Mouse (Mus musculus): ENCODE measurements around the gene Srpx.

Gene Srpx

DNA sequence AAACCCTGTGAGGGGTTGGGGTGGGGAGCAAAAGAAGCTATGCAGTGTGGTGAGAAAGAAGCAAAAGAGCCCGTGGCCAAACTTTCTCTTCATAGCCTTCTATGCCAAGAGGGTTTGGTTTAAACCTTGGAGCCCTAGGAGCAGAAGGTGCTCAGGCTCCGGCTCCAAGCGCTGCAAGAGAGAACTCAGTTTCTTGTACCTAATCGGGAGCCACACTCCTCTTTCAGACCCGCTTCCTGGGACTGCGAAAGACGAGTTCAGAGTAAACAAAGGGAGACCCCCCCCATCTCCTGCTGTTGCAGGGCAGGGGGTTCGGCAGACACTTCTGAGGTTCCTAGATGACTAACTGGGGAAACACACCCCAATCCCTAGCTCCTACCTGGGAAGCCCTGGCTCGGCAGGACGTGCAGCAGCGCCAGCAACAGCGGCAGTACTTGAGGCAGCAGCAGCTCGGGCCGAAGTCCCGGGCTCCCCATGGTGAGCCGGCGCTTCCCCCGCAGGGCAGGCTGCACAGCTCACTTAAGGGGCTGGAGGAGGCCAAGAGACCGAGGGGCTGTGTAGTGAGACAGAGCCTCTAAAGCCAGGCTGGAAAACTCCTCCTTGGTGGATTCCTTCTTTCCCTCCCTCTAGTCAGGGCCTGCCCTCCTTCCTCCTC is at the start of gene Srpx:
Gene Srpx, minus strand, starts transcription at position 645 of the 655 bp plus-strand sequence.
- DNase-seq (ENCODE audit: low spot score) = peak; percentile 4

DNA sequence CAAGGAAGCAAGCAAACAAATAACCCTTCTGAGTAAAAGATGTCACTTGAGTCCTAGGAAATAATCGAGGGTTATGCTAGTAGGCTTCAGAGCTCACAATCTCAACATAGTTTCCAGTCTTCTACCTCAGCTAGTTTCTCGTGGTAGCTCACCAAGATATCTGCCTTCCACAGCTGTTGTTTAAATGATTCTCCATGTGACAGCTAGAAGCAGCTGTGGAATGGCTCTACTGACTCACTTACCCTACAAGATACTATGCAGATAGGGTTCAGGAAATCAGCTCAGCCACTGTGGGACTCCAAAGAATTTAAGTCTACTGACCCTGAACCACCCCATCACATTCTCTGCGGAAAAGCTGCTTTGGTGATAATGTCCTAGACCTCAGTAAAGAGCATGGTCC is 34.9 kb upstream of the Srpx start:
- no peak for DNase-seq (ENCODE audit: low spot score)

DNA sequence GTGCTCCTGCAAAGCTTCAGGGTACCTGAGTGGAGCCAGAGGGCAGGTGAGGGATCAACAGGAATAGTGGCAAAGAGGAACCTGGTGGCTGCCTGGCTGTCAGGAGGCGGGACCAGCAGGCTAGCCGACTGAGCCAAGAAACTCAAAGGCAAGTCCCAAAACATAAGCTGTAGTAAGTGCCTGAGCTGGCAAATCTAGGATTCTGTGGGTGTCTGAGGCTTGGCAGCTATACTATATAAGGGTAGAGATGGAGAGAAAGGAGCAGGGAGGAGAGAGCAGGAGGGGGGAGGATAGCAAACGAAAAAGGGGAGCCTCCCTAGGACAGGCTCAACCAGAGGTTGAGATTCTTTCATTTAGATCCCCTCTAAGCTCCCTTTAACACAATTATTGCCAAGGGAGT is 1.7 kb downstream of the Srpx start:
- no peak for DNase-seq (ENCODE audit: low spot score)

DNA sequence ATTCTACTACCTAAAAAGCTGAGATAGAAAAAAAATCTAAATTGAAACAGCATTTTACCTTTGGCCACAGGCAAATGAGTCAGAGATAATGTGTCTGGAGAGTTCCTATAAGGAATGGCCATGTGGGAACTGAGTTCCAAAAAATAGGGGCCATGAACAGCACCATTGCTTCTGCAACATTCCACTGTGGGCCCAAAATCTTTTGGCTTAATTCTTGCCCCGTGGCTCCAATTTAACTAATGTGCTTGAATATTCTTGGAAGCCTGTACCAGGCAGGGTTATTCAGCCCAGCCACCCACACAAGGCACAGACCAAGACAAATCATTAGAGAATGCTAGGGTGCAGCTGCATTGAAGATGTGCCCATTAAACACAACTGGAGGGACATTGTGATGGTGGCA is 6.8 kb downstream of the Srpx start:
- DNase-seq (ENCODE audit: low spot score) = no peak

DNA sequence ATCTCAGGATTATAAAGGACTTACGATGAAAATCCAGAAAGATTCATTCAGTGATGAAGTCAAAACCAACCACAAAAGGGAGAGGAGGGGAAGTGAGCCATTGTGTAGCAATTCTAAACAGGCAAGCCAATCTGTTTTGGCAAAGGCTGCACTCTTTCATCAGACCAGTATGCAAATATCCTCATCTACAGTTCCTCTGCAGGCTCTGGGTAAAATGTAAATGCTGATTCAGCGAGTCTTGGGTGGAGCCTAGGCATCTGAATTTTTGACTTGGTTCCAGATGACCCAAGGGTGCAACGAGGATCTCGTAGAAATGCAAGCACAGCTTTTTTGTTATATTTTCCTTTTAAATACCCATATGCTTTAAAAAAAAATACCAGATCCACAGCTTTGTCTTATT is 9.0 kb downstream of the Srpx start:
- no peak for DNase-seq (ENCODE audit: low spot score)

DNA sequence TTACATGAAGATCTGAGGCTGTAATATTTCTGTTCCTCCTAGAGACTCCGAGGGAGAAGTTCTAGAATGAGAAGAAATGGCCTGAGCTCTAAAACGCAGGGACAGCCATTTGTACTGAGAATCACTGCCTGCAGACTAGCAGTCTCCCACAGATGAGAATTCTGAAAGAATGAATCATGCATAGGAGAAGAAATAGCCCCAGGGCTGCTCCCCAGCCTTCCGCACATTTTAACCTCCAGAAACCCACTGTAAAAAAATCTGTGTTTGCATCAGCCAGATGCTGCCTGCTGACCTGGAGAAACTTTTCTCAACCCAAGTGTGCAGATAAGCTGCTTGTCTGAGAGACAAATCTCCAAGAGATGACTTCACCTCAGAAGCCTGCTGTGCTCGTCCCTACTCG is 12.0 kb downstream of the Srpx start:
- DNase-seq (ENCODE audit: low spot score) = no peak

DNA sequence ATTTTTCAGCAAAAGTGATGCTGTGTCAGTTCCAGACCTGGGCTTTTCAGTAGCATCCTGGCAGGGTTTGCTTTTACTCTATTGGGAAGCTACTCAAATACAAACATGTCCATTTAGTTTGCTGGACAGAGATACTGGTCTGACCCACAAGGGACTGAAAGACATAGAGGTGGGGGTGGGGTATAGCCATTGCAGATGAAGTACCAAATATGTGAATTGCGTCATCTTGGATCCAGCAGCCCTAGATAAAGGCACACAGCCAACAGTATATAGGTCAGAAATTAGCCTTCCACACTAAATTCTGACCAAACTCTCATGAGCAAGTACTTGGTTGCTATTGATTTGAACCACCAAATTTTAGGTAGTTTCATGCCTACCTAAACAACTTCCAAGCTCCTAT is 14.8 kb downstream of the Srpx start:
- no peak for DNase-seq (ENCODE audit: low spot score)

DNA sequence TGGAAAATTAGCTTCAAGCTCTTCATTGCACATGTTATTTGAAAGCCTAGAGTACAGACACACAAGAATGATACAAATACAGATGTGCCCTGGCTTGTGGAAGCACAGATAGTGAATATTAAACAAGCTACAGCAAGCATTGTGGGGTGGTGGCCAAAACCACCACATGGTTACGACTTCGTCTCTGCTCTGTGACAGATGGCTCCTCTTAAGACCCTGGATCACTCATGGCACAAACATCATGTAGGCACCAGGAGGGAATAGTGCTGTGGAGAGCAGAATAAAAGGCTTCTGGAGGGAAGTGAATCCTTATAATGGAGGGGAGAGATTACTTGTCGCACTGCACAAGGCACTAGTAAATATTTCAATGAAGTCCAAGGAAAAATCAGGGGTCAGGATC is 21.7 kb downstream of the Srpx start:
- DNase-seq (ENCODE audit: low spot score) = no peak

DNA sequence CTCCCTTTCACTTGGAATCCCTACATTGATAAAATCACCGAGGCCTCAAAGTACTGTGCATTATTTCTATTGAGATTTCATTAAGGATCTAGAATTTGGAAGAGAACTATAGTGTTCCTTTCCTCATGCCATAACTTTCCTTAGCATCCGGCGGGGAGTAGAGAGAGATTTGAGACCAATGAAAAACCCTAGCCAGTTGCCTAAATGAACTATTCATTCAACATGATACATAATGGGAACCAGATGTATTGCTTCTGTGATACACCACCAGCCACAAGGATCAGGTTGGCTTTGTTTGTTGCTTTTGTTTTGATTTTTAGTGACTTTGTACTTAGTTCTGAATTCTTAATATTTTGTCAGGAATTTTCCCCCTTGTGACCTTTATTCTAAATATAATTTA is 37.1 kb downstream of the Srpx start:
- no peak for DNase-seq (ENCODE audit: low spot score)

DNA sequence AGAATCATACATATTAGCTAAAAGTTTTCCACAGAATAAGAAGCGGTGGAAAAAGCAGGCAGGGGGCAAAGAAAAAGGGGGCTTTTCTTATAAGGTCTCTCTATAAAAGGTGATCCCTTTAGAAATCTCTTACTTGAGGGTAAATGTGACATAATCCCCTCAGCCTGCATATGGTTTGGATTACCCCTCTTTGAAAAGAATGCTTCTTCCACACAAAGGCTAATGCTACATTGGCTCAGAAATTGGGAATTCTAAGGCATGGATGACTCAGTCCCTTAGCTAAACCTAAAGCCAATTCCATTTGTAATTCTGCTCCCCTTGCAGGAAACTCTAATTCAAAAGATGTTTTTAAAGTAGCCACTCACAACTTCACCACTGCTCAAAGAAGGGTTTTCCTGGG is 37.5 kb downstream of the Srpx start:
- no peak for DNase-seq (ENCODE audit: low spot score)

DNA sequence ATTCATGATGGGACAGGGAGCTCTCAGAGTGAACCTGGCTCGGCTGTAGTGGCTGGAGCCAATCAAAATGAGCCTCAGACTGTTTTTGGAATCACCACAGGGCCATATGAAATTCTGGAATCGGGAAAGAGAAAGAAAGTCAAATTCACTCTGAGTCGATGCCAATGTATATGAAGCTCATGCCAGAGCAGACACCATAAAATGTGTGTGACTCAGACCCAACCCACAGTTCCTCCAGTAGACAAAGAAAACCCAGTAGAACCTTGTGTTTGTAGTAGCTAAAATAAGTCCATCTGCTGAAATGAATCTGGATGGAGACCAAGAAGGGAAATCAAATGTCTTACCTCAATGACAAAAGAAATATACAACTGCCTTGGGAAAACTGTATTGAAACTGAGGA is 43.5 kb downstream of the Srpx start:
- DNase-seq (ENCODE audit: low spot score) = no peak

DNA sequence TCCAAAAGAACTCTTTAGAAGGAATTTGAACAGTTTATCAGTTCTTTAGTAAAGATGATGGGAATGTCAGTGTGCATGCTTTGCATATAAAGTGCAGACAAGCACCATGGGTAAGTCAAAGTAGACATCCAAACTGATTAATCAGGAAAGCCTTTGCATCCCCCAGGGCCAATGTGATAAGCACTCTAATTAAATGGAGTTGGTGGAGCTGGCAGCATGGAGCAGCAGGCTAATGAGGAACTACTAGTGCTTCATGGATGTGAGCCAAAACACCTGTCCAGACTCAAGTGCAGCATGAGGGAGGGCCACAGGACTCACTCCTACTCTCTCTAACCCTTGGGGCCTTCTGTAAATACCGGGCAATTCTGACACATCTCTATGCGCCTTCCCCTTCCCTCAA is 46.0 kb downstream of the Srpx start:
- no peak for DNase-seq (ENCODE audit: low spot score)

DNA sequence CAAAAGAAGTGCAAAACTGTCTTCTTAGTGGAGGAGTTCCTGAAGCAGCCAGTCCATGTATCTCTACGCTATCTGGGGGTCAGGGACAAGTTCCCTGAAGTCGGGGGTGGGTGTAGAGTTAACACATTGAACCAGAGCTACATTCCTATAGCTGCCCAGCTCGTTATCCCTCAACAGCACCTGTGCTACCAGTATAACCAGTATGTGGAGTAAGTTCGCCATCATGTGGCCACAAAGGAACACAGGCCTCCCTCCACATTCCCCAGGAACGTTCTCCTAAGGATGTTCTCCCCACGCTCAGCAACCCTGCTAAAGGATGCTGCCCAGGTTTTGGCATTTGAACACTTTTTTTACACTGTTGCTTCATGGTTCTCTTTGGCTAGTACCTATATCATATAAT is 46.8 kb downstream of the Srpx start:
- no peak for DNase-seq (ENCODE audit: low spot score)

DNA sequence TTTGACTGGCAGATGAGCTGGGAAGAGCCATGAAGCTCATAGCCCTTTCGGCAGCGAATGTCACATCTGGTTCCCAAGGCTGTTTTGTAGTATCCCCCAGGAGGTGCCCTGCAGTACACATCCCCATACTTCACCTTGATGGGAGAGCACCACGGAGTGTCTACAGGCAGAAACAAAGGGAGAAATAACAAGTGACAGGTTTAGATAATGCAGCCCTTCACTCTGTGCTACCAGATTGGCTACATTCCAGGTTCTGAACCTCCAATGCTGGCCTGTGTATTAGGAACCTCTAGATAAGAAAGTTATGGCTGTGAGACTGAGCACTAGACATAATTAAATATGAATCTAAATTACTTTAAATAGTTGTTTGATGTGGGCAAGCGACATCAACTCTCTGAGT is 48.1 kb downstream of the Srpx start:
- no peak for DNase-seq (ENCODE audit: low spot score)

DNA sequence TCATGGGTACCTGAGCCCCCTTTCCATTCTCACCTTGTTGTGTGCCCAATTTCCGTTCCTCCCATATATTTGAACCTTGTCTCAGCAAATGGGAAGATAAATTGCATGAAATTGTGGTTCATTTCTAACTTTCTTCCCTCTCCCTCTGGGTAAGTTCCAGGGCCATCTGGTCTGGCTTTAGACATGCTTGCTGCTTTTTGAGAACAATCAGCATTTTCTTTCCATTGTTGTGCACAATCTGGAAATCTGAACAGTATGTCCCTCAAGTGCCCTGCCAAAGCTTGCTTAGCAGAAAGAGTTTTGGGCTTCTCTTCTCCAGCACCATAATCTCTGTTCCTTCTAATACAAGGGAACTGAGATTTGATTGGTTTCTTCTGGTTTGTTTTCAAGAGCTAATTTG is 53.7 kb downstream of the Srpx start:
- DNase-seq (ENCODE audit: low spot score) = no peak

DNA sequence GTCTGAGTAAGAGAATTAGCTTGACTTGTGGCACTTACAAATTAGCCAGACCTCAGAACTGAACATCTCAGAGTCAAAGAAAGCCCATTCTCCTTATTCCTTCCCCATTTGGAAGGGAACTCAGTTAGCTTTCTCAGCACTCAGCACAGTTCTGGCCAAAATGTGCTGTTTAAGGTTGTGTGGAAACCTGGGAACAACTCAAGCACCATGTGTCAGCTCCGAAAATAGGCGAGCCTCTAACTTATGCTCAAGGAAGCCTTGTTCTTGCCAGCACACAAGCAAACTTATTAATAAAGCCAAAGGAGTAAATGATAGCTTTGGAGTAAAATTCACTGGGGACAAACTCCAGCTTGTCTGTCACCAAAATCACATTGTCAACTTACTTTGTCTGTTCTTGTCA is 54.1 kb downstream of the Srpx start:
- DNase-seq (ENCODE audit: low spot score) = no peak

DNA sequence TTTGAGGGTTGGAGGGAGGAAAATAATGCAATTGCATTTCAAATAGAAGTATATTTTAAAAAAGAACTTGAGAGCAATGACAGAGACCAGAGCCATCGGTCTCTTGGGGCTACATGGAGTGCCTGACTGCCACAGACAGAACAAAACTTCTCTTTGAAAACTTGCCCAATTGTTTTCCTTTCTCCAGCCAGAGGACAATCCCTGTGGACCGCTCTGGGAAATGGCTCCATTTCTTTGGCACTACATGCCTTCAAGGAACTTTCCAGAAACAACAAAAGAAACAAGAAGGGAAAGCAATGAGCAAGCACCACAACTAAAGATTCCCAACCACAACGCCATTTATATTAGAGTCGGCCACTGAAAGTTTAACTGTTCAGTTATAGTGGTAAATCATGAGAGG is 55.3 kb downstream of the Srpx start:
- no peak for DNase-seq (ENCODE audit: low spot score)

DNA sequence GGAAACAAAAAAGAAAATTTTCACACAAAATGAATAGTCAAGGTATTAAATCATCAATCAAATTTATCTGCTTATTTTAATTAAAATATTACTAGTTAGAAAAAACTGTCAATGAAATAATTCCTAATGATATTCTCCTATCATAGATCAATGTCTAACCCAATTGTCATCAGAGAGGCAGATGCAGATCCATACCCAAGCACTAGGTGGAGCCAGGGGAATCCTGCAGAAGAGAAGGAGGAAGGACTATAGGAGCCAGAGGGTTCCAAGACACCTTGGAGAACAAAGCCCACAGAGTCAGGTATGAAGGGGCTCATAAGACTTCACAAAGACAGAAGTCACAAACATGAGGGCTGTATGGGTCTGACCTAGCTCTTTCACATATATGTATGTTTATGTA is 82.8 kb downstream of the Srpx start:
- DNase-seq (ENCODE audit: low spot score) = no peak

DNA sequence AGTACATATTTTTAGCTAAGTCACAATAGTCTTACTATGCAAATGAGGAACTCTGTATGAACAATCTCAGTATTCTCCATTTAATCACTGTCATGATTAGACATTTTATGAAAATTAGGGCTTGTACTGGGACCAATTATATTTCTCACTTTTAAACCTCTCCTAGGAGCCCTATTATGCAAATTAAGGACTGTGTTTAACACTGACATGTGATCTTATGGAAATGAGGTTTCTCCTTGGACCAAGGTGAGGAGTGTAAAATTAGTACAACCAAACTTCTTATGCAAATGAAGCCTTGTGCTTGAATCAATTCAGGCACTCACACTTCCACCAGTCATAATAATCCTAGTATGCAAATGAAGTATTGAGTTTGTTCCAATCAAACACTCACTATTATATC is 107.3 kb downstream of the Srpx start:
- no peak for DNase-seq (ENCODE audit: low spot score)

DNA sequence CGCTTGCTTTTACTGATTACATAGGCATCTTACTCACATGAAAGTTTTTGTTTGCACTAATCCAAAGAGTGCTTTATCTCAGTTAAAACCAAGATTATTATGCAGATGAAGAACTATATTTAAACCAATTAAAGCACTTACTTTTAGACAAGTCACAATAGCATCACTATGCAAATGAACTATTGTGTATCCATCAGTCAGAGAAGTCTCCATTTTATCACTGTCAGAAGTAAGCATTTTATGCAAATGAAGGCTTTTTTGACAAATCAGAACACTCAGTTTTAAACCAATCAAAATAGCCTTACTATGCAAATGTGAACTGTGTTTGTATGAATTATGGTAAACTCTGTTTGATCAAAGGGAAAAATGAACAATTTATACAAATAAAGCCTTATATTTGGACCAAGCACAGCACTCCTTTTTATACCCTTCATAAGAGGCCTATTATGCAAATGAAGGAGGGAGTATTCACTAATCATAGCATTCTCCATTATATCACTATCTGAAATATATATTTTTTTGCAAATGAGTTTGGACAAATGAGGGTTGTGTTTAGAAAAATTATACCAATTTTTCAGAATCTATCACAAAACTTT is 109.7 kb downstream of the Srpx start:
- DNase-seq (ENCODE audit: low spot score) = no peak

DNA sequence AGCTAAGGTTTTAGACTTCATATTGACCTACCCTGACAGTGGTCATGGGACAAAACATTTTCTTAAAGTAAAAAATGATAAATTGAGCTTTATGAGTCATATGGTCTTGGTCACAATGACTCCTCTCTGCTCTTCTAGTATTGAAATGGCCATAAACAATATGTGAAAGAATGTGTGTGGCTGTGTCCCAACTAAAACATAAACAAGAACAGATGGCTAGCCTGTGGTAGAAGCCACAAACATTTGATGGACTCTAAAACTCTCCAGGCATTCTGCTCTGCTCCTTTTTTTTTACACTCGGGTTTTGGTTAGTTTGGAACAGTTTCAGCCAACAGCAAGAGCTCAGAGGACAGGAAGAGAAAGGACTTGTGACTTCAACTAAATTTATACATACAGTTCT is 111.6 kb downstream of the Srpx start:
- DNase-seq (ENCODE audit: low spot score) = no peak

DNA sequence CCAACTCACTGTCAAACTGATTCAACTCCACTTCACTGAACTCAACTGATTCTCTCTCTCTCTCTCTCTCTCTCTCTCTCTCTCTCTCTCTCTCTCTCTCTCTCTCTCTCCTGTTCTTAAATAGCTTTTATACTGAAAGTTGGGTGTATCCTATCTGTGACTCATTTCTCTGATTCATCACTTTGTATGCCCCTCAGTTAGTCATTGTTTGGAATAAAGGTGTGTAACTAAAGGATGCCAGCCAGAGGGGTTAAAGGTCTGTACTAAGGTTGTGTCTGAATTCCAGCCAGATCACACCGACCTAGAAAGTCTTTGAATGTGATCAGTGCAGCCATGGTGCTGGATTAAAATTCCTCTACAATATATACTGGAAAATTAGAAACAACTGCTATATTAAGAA is 116.8 kb downstream of the Srpx start:
- no peak for DNase-seq (ENCODE audit: low spot score)

All from yolk sac, embryonic 10.5 days (tissue).